Mouse (Mus musculus): ENCODE measurements around the gene Ppp2r5e. TPM values are rescaled to one million over a fixed set of nuclear protein-coding genes. Genes with fewer than 3 reads are reported as not detected.

Ppp2r5e gene
- total RNA-seq (2015; ENCODE audit: low replicate concordance) (41.8 and 61.2 TPM in 2 replicates), total RNA-seq (2017; ENCODE audit: low replicate concordance) (28.3 and 29.1 TPM in 2 replicates)

DNA sequence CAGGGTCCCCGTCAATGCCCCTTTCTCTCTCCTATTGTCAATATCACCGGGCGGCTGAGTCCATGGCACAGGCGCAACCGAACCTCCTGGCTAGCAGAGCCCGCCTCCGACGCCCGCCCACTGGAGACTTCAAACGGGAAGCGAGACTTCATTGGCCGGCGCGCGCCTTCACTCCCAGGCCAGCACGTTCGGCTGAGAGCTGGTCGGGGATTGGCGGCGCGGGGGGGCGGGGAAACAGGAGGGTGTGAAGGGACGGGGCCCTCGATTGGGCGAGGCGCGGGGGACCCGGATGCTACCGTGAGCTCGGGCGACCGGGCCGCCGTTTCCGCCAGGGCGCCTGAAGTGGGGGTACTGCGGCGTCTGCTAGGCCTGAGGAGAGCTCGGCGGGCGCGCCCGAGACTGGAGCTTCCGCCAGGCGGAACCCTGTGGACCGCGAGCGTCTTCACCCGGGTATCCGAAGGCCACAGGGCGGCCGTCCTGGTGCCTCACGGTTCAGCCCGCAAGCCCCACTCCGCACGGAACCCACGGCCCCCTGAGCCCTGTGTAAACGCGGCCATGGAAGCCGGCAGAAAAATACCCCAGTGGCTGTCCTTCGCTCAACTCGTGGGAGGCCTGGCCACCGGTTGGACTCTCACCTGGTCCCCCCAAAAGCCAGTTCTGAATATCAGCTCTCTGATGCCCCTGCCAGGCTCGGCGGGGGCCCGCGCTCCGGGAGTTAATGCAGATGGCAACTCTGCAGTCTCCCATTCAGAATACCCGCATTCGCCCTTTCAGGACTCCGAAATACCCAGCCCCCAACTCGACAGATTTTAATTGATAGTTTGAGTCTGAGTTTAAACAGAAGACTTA is at the start of gene Ppp2r5e:
Gene Ppp2r5e, minus strand, starts transcription at position 92 of the 849 bp plus-strand sequence.
- peak; percentile 96 for ATAC-seq (replicated peaks; ENCODE audit: low FRiP score, poor library complexity, severe bottlenecking)

- no peak for ATAC-seq (replicated peaks; ENCODE audit: low FRiP score, poor library complexity, severe bottlenecking)
Measured at GRCm38 (mm10) chr12:75645780-75646179, 49.7 kb upstream of the Ppp2r5e start.

- ATAC-seq (replicated peaks; ENCODE audit: low FRiP score, poor library complexity, severe bottlenecking): no peak
Measured at GRCm38 (mm10) chr12:75641726-75642125, 45.7 kb upstream of the Ppp2r5e start.

DNA sequence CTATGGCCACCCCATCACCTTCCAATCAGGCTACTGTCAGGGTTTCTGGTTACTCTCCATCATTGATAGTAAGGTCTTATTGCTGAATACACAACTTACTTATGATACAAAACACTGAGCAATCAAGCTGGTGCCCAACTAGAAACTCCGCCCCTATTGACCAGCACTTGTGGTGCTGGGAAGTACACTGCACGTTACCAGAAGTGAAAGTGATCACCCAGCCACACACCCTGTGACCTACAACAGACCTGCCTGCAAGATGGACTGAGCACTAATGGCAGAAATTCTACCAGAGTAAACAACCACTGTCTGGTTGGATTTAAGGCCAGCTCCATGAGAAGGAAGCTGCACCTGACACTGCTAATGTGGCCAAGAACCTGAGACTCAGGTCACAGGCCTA is 42.3 kb upstream of the Ppp2r5e start:
- 0 out of 2 replicates have a peak, but pooled peaks have one; percentile 6 for ATAC-seq (replicated peaks; ENCODE audit: low FRiP score, poor library complexity, severe bottlenecking)

GRCm38 (mm10) chr12:75637103-75637502 is 41.1 kb upstream of the Ppp2r5e start:
- ATAC-seq (replicated peaks; ENCODE audit: low FRiP score, poor library complexity, severe bottlenecking): no peak

- no peak for ATAC-seq (replicated peaks; ENCODE audit: low FRiP score, poor library complexity, severe bottlenecking)
Measured at GRCm38 (mm10) chr12:75635771-75636430, 39.9 kb upstream of the Ppp2r5e start.

- no peak for ATAC-seq (replicated peaks; ENCODE audit: low FRiP score, poor library complexity, severe bottlenecking)
Measured at GRCm38 (mm10) chr12:75629618-75630017, 33.6 kb upstream of the Ppp2r5e start.

- no peak for ATAC-seq (replicated peaks; ENCODE audit: low FRiP score, poor library complexity, severe bottlenecking)
Measured at GRCm38 (mm10) chr12:75623292-75623691, 27.2 kb upstream of the Ppp2r5e start.

DNA sequence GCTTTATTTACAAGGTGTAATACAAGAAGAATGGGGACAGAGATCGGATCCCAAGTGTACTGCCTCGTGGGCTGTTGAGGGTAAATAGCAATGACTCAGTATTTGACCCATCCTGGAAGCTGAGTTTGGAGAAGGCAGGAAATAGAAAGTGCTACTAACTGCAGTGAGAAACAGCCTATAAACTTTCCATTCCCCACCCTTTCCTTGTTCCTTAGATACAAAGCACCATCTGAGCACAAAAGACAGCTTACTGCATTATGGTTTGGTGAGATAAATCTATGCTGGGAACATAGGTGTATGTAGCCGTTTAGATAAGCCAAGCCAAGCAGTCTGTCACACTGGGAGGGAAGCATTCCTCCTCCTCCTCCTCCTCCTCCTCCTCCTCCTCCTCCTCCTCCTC is 26.8 kb upstream of the Ppp2r5e start:
- no peak for ATAC-seq (replicated peaks; ENCODE audit: low FRiP score, poor library complexity, severe bottlenecking)

GRCm38 (mm10) chr12:75616841-75617240 is 20.8 kb upstream of the Ppp2r5e start:
- ATAC-seq (replicated peaks; ENCODE audit: low FRiP score, poor library complexity, severe bottlenecking): no peak

- ATAC-seq (replicated peaks; ENCODE audit: low FRiP score, poor library complexity, severe bottlenecking): no peak
Measured at GRCm38 (mm10) chr12:75616158-75616791, 20.2 kb upstream of the Ppp2r5e start.

DNA sequence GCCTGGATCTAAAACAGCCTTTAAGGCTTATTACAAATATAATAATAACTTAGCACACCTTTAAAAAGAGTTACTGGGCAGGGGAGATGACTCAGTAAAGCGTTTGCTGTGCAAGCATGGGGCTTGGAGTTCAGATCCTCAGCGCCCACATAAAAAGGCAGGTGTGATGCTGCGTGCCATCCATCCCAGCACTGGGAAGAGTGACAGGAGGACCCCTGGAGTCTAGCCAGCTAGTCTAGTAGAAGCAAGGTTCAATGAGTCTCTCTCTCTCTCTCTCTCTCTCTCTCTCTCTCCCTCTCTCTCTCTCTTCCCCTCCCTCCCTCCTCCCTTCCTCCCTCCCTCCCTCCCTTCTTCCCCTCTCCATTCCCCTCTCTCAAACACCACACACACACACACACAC is 19.5 kb upstream of the Ppp2r5e start:
- no peak for ATAC-seq (replicated peaks; ENCODE audit: low FRiP score, poor library complexity, severe bottlenecking)

GRCm38 (mm10) chr12:75612711-75613110 is 16.7 kb upstream of the Ppp2r5e start:
- ATAC-seq (replicated peaks; ENCODE audit: low FRiP score, poor library complexity, severe bottlenecking): no peak

- ATAC-seq (replicated peaks; ENCODE audit: low FRiP score, poor library complexity, severe bottlenecking): 0 out of 2 replicates have a peak, but pooled peaks have one; percentile 37
Measured at GRCm38 (mm10) chr12:75599490-75599889, 3.4 kb upstream of the Ppp2r5e start.

DNA sequence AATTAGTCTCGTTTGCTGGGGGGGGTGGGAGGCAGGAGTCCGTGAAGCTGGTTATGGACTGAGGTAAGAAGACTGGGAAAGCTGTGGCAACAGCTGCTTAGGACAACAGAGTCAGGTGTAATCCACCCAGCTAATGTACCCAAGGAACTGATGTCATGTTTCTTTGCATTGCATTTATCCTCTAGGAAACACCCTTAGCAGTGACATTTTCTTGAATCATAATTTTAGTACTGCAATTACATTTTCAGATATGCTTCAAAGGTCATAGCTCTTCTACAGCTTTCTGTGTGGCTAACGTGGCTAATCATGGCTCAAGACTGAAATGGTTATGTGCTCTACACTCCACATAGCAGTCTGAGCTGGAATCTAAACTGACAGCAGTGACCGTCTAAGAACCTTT is 2.9 kb upstream of the Ppp2r5e start:
- ATAC-seq (replicated peaks; ENCODE audit: low FRiP score, poor library complexity, severe bottlenecking): no peak

- no peak for ATAC-seq (replicated peaks; ENCODE audit: low FRiP score, poor library complexity, severe bottlenecking)
Measured at GRCm38 (mm10) chr12:75597707-75598106, 1.7 kb upstream of the Ppp2r5e start.

GRCm38 (mm10) chr12:75595291-75596153 is 523 bp downstream of the Ppp2r5e start:
- ATAC-seq (replicated peaks; ENCODE audit: low FRiP score, poor library complexity, severe bottlenecking): peak; percentile 26

GRCm38 (mm10) chr12:75594404-75594803 is 1.6 kb downstream of the Ppp2r5e start:
- no peak for ATAC-seq (replicated peaks; ENCODE audit: low FRiP score, poor library complexity, severe bottlenecking)

- ATAC-seq (replicated peaks; ENCODE audit: low FRiP score, poor library complexity, severe bottlenecking): no peak
Measured at GRCm38 (mm10) chr12:75593817-75594216, 2.2 kb downstream of the Ppp2r5e start.

- ATAC-seq (replicated peaks; ENCODE audit: low FRiP score, poor library complexity, severe bottlenecking): no peak
Measured at GRCm38 (mm10) chr12:75587501-75587900, 8.5 kb downstream of the Ppp2r5e start.
